Mouse (Mus musculus) kidney, adult 2 months (tissue): ENCODE measurements at regions not wholly inside any gene's neighbourhood (a gene's known extent, or its start where the extent isn't known, plus 50 kb on each side); places are given as distances from the start of the nearest gene placed in this dataset.

Experiments
- DNase-seq: peaks from one replicate; pipeline ENCODE4 v3.0.0; 2021
- H3K27ac ChIP-seq: fragments of 200-500 bp; 2 replicates; pipeline ENCODE4 v1.5.1; 2012; ENCODE audit warnings: low read depth, low read length, control low read depth, inconsistent platforms; ENCODE audit not compliant: insufficient read depth
- H3K27me3 ChIP-seq: fragments of 200-500 bp; replicated peaks from 2 replicates; pipeline ENCODE4 v1.6.1; 2012; ENCODE audit warnings: mild to moderate bottlenecking, moderate library complexity, low read length, inconsistent platforms; ENCODE audit not compliant: control insufficient read depth, insufficient read depth
- H3K36me3 ChIP-seq: fragments of 200-500 bp; 2 replicates; pipeline ENCODE4 v1.6.1; 2012; ENCODE audit warnings: mild to moderate bottlenecking, moderate library complexity, low read length, inconsistent platforms; ENCODE audit not compliant: control insufficient read depth, insufficient read depth
- H3K4me1 ChIP-seq: fragments of 200-500 bp; 2 replicates; pipeline ENCODE4 v1.6.1; 2011; ENCODE audit warnings: low read length; ENCODE audit not compliant: control insufficient read depth, insufficient read depth
- H3K4me3 ChIP-seq: fragments of 200-500 bp; 2 replicates; pipeline ENCODE4 v1.5.1; 2011; ENCODE audit warnings: mild to moderate bottlenecking, low read depth, low read length, control low read depth; ENCODE audit not compliant: insufficient read depth
- CTCF ChIP-seq: fragments of 200-500 bp; conservative IDR thresholded peaks from 2 replicates; pipeline ENCODE4 v1.5.1; 2011; ENCODE audit warnings: low read depth, mild to moderate bottlenecking, control low read depth, low read length, moderate library complexity, mixed read lengths; ENCODE audit not compliant: insufficient read depth, insufficient read length
- POLR2A ChIP-seq: fragments of 200-500 bp; IDR thresholded peaks from one replicate; pipeline ENCODE4 v1.6.1; 2011; ENCODE audit warnings: low read depth, low read length, control low read depth
- WGBS: fragments of 180-500 bp; shearing (Covaris S2); methylation state at CpG from one replicate; pipeline ENCODE4 v1.1.7; 2018; 5-methylcytosine and 5-hydroxymethylcytosine counted together

GRCm38 (mm10) chr5:64630582-64630981, 172.6 kb upstream of the Klf3 start:
- Histone ChIP-seq H3K36me3 (no peaks in the 10 kb centered on the region), H3K4me1 (peaks cover 10% of the 10 kb centered on the region), H3K27ac (no peak overlapping the region), H3K4me3 (no peak overlapping the region), H3K27me3 (no peaks in the 10 kb centered on the region)
- no peak for DNase-seq
- 90% methylated on average over 2 of the region's 2 CpGs for WGBS
- TF ChIP-seq POLR2A (no peak), CTCF (no peak)

GRCm38 (mm10) chr5:64632171-64632570, 171.0 kb upstream of the Klf3 start:
- Histone ChIP-seq H3K27ac (no peak overlapping the region), H3K27me3 (no peaks in the 10 kb centered on the region), H3K36me3 (no peaks in the 10 kb centered on the region), H3K4me1 (no peaks in the 10 kb centered on the region), H3K4me3 (no peak overlapping the region)
- 84% methylated on average over 5 of the region's 5 CpGs for WGBS
- DNase-seq = no peak
- TF ChIP-seq POLR2A (no peak), CTCF (no peak)

DNA sequence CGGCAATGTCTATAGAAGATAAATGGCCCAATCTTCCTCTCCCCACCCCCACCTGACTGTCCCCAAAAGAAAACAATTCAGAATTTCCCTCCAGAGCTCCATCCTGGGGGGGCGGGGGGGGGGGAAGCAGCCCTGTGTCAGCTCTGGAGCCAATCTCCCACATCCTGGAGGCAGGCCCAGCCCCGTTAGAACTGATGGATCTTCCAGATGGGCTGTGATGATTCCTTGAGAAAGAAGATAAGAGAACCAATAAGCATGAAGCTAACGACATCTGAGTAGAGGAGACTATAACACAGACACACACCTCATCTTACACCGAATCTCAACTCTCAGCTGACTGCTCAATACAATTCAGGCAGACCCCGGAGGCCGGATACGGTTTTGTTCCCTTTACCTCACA, 169.2 kb upstream of the Klf3 start:
- 77% methylated on average over 8 of the region's 8 CpGs for WGBS
- Histone ChIP-seq H3K27me3 (no peaks in the 10 kb centered on the region), H3K36me3 (no peaks in the 10 kb centered on the region), H3K27ac (no peak overlapping the region), H3K4me3 (no peak overlapping the region), H3K4me1 (no peaks in the 10 kb centered on the region)
- TF ChIP-seq CTCF = no peak
- TF ChIP-seq POLR2A = no peak
- no peak for DNase-seq

GRCm38 (mm10) chr5:64634721-64635120, 168.5 kb upstream of the Klf3 start:
- TF ChIP-seq POLR2A (no peak), CTCF (no peak)
- Histone ChIP-seq H3K27ac (no peak overlapping the region), H3K27me3 (no peaks in the 10 kb centered on the region), H3K36me3 (no peaks in the 10 kb centered on the region), H3K4me1 (no peaks in the 10 kb centered on the region), H3K4me3 (no peak overlapping the region)
- 77% methylated on average over 4 of the region's 4 CpGs for WGBS
- no peak for DNase-seq

- TF ChIP-seq POLR2A (no peak), CTCF (no peak)
- no peaks in the 10 kb centered on the region for H3K36me3 ChIP-seq
- no peaks in the 10 kb centered on the region for H3K4me1 ChIP-seq
- no peak overlapping the region for H3K27ac ChIP-seq
- no peak for DNase-seq
- no peaks in the 10 kb centered on the region for H3K27me3 ChIP-seq
- WGBS = 91% methylated on average over 3 of the region's 3 CpGs
- H3K4me3 ChIP-seq = no peak overlapping the region
Observed at GRCm38 (mm10) chr5:64636301-64636700, 166.9 kb upstream of the Klf3 start.

- no peak overlapping the region for H3K4me3 ChIP-seq
- no peak overlapping the region for H3K27ac ChIP-seq
- TF ChIP-seq CTCF = no peak
- no peak for TF ChIP-seq POLR2A
Observed at GRCm38 (mm10) chr5:64643584-64643983, 159.6 kb upstream of the Klf3 start.

GRCm38 (mm10) chr5:64647417-64648125, 155.6 kb upstream of the Klf3 start:
- DNase-seq = peak; percentile 71
- 16% methylated on average over 18 of the region's 18 CpGs for WGBS
- H3K27me3 ChIP-seq = no peaks in the 10 kb centered on the region
- TF ChIP-seq POLR2A = no peak
- TF ChIP-seq CTCF = no peak
- H3K4me1 ChIP-seq = 0 out of 2 replicates have a peak, but pooled peaks cover 2% of the 10 kb centered on the region
- H3K4me3 ChIP-seq = peak overlapping the region; percentile 32; the same call in 1 of the 2 replicates
- H3K27ac ChIP-seq = no peak overlapping the region
- H3K36me3 ChIP-seq = no peaks in the 10 kb centered on the region

More at GRCm38 (mm10) chr5:64643584-64643983, 159.6 kb upstream of the Klf3 start:
- WGBS = 98% methylated on average over 1 of the region's 1 CpGs
- H3K4me1 ChIP-seq = 0 out of 2 replicates have a peak, but pooled peaks cover 2% of the 10 kb centered on the region
- H3K36me3 ChIP-seq = no peaks in the 10 kb centered on the region
- no peaks in the 10 kb centered on the region for H3K27me3 ChIP-seq
- no peak for DNase-seq
